Mouse (Mus musculus) bone marrow, adult 2 months (tissue): ENCODE results near the gene Apbb2. TPM values are rescaled to one million over a fixed set of nuclear protein-coding genes. Genes with fewer than 3 reads are reported as not detected.

ENCODE experiments used
- H3K27ac ChIP-seq: fragments of 200-500 bp; 2 replicates; pipeline ENCODE4 v1.5.1; 2012; ENCODE audit warnings: low read depth, mild to moderate bottlenecking, control low read depth, inconsistent platforms, low read length; ENCODE audit not compliant: control insufficient read depth, poor library complexity, insufficient read depth
- H3K4me1 ChIP-seq: fragments of 200-500 bp; 2 replicates; pipeline ENCODE4 v1.6.1; 2011; ENCODE audit warnings: low read length; ENCODE audit not compliant: control insufficient read depth, insufficient read depth
- H3K4me3 ChIP-seq: fragments of 200-500 bp; replicated peaks from 2 replicates; pipeline ENCODE3; 2011; ENCODE audit warnings: mild to moderate bottlenecking, low read depth, low read length, control low read depth; ENCODE audit not compliant: control insufficient read depth
- CTCF ChIP-seq: fragments of 200-500 bp; IDR thresholded peaks from 2 replicates; pipeline ENCODE4 v1.5.1; 2011; ENCODE audit warnings: low read length, control low read depth; ENCODE audit not compliant: control insufficient read depth, insufficient read depth
- POLR2A ChIP-seq: fragments of 200-500 bp; IDR thresholded peaks from 2 replicates; pipeline ENCODE4 v1.6.1; 2011; ENCODE audit warnings: low read depth, mild to moderate bottlenecking, control low read depth, low read length, borderline replicate concordance; ENCODE audit not compliant: control insufficient read depth
- WGBS: fragments of 180-500 bp; shearing (Covaris S2); methylation state at CpG from one replicate; pipeline ENCODE4 v1.1.7; 2018; 5-methylcytosine and 5-hydroxymethylcytosine counted together
- polyA plus RNA-seq: library from polyadenylated mRNA; stranded (reverse); fragments of >200 nt; gene quantifications from 2 replicates; pipeline ENCODE4 v1.2.4, GENCODE M21; 2011; ENCODE audit warnings: low replicate concordance; ENCODE audit not compliant: missing spikeins, insufficient read depth, insufficient read length

Gene Apbb2
- polyA plus RNA-seq, 1 experiment, result 6.6 TPM

- Histone ChIP-seq H3K4me1 (no peaks in the 10 kb centered on the region), H3K27ac (no peak overlapping the region), H3K4me3 (no peak overlapping the region)
- 82% methylated on average over 3 of the region's 3 CpGs for WGBS
- no peak for TF ChIP-seq POLR2A
- TF ChIP-seq CTCF, result no peak
Observed at GRCm38 (mm10) chr5:66412821-66413220, 205.8 kb downstream of the Apbb2 start.

- H3K4me3 ChIP-seq, result no peak overlapping the region
- TF ChIP-seq CTCF (no peak), POLR2A (no peak)
- 82% methylated on average over 5 of the region's 5 CpGs for WGBS
Observed at GRCm38 (mm10) chr5:66408546-66408945, 210.0 kb downstream of the Apbb2 start.

GRCm38 (mm10) chr5:66407948-66408347, 210.6 kb downstream of the Apbb2 start:
- H3K4me1 ChIP-seq, result no peaks in the 10 kb centered on the region; the same call in 1 of the 2 replicates
- H3K27ac ChIP-seq, result no peak overlapping the region
- H3K4me3 ChIP-seq, result no peak overlapping the region
- no peak for TF ChIP-seq POLR2A
- no peak for TF ChIP-seq CTCF
- WGBS, result 32% methylated on average over 5 of the region's 5 CpGs

More at GRCm38 (mm10) chr5:66408546-66408945, 210.0 kb downstream of the Apbb2 start:
- H3K4me1 ChIP-seq, result no peaks in the 10 kb centered on the region; the same call in 1 of the 2 replicates
- no peak overlapping the region for H3K27ac ChIP-seq

- H3K4me1 ChIP-seq, result no peaks in the 10 kb centered on the region; the same call in 1 of the 2 replicates
- TF ChIP-seq POLR2A (no peak), CTCF (no peak)
- H3K4me3 ChIP-seq, result no peak overlapping the region
- 78% methylated on average over 7 of the region's 7 CpGs for whole genome bisulfite sequencing
- H3K27ac ChIP-seq, result no peak overlapping the region
Observed at GRCm38 (mm10) chr5:66406431-66406830, 212.2 kb downstream of the Apbb2 start.

- Histone ChIP-seq H3K4me3 (no peak overlapping the region), H3K27ac (no peak overlapping the region), H3K4me1 (no peaks in the 10 kb centered on the region; the same call in 1 of the 2 replicates)
- 42% methylated on average over 12 of the region's 12 CpGs for WGBS
- no peak for TF ChIP-seq CTCF
- no peak for TF ChIP-seq POLR2A
Observed at GRCm38 (mm10) chr5:66405731-66406399, 212.7 kb downstream of the Apbb2 start.

GRCm38 (mm10) chr5:66405305-66405704, 213.3 kb downstream of the Apbb2 start:
- Histone ChIP-seq H3K27ac (no peak overlapping the region), H3K4me1 (no peaks in the 10 kb centered on the region; the same call in 1 of the 2 replicates), H3K4me3 (no peak overlapping the region)
- no peak for TF ChIP-seq POLR2A
- no peak for TF ChIP-seq CTCF
- 69% methylated on average over 6 of the region's 6 CpGs for WGBS

GRCm38 (mm10) chr5:66400563-66400962, 218.0 kb downstream of the Apbb2 start:
- H3K4me3 ChIP-seq, result no peak overlapping the region
- H3K27ac ChIP-seq, result no peak overlapping the region
- WGBS, result 86% methylated on average over 4 of the region's 4 CpGs
- no peak for TF ChIP-seq CTCF
- TF ChIP-seq POLR2A, result no peak
- H3K4me1 ChIP-seq, result no peaks in the 10 kb centered on the region; the same call in 1 of the 2 replicates

GRCm38 (mm10) chr5:66399264-66399620, 219.3 kb downstream of the Apbb2 start:
- no peak overlapping the region for H3K27ac ChIP-seq
- no peaks in the 10 kb centered on the region; the same call in 1 of the 2 replicates for H3K4me1 ChIP-seq
- WGBS, result 75% methylated on average over 2 of the region's 2 CpGs
- H3K4me3 ChIP-seq, result no peak overlapping the region
- TF ChIP-seq CTCF, result no peak
- no peak for TF ChIP-seq POLR2A

GRCm38 (mm10) chr5:66398530-66399263, 219.9 kb downstream of the Apbb2 start:
- H3K4me1 ChIP-seq, result no peaks in the 10 kb centered on the region; the same call in 1 of the 2 replicates
- 69% methylated on average over 5 of the region's 5 CpGs for WGBS
- no peak overlapping the region for H3K4me3 ChIP-seq
- TF ChIP-seq CTCF (no peak), POLR2A (no peak)
- H3K27ac ChIP-seq, result no peak overlapping the region
